Mouse (Mus musculus) left cerebral cortex, postnatal 10 days (tissue): Measurements from ENCODE around the gene Rnd1. TPM values are rescaled to one million over a fixed set of nuclear protein-coding genes. Genes with fewer than 3 reads are reported as not detected.

Source experiments
- DNase-seq, 2 experiments: peaks; one replicate each; pipeline ENCODE4 v3.0.0; 2021 to 2022; ENCODE audit warnings: low spot score in 2 of 2, mixed read lengths in 1 of 2; ENCODE audit errors: extremely low spot score in 1 of 2
- intact Hi-C: fragments of 180-260 bp; cut with DNase I; formaldehyde crosslinking; loops from one replicate; pipeline ENCODE4 v1.15.1; 2025
- total RNA-seq, 2 experiments: library from RNA; stranded (reverse); gene quantifications; 2 replicates each; pipeline ENCODE4 v1.2.3; 2021

Gene Rnd1
- total RNA-seq, 2 experiments from 2014 or later, result 68.6 to 70.1 TPM

GRCm38 (mm10) chr15:98683746-98684145, 6.5 kb upstream of the Rnd1 start:
- intact Hi-C loops, result no loop called here
- no peak for DNase-seq

- DNase-seq, result no peak
- intact Hi-C loops, result no loop called here
Observed at GRCm38 (mm10) chr15:98683177-98683576, 5.9 kb upstream of the Rnd1 start.

GRCm38 (mm10) chr15:98681633-98682032, 4.4 kb upstream of the Rnd1 start:
- no peak for DNase-seq
- intact Hi-C loops, result no loop called here

- DNase-seq, result no peak
- intact Hi-C loops, result no loop called here
Observed at GRCm38 (mm10) chr15:98680660-98681059, 3.4 kb upstream of the Rnd1 start.

- intact Hi-C loops, result no loop called here
- DNase-seq, result no peak
Observed at GRCm38 (mm10) chr15:98677977-98678376, 716 bp upstream of the Rnd1 start.

- intact Hi-C loops, result no loop called here
- DNase-seq, result peak in 1 of 2 experiments; percentile 62
Observed at GRCm38 (mm10) chr15:98676471-98676870, 790 bp downstream of the Rnd1 start.

GRCm38 (mm10) chr15:98675634-98676250, 1.5 kb downstream of the Rnd1 start:
- DNase-seq, result no peak
- intact Hi-C loops, result no loop called here

- no peak for DNase-seq
- intact Hi-C loops, result no loop called here
Observed at GRCm38 (mm10) chr15:98674994-98675545, 2.2 kb downstream of the Rnd1 start.

- DNase-seq, result peak; percentile 63 to 75
- intact Hi-C loops, result no loop called here
Observed at GRCm38 (mm10) chr15:98674284-98674993, 2.8 kb downstream of the Rnd1 start.

- no peak for DNase-seq
- intact Hi-C loops, result no loop called here
Observed at GRCm38 (mm10) chr15:98673732-98674131, 3.5 kb downstream of the Rnd1 start.

GRCm38 (mm10) chr15:98672592-98672991, 4.7 kb downstream of the Rnd1 start:
- intact Hi-C loops, result no loop called here

GRCm38 (mm10) chr15:98664042-98664907, 13.0 kb downstream of the Rnd1 start:
- DNase-seq, result no peak
- intact Hi-C loops, result loop anchor here (2.0 to 5.0 kb wide), 2 partner anchors 35 to 128 kb away; no protein-coding TSS in a partner anchor

More at GRCm38 (mm10) chr15:98672592-98672991, 4.7 kb downstream of the Rnd1 start:
- no peak for DNase-seq

GRCm38 (mm10) chr15:98662567-98663545, 14.4 kb downstream of the Rnd1 start, which contains the start of gene Ddx23:
TSS of gene Ddx23 (minus strand) at chr15:98662894.
- intact Hi-C loops, result loop anchor here (5.0 kb wide), 1 partner anchor 129 kb away; no protein-coding TSS in a partner anchor

GRCm38 (mm10) chr15:98662198-98662566, 15.1 kb downstream of the Rnd1 start:
- intact Hi-C loops, result loop anchor here (5.0 kb wide), 1 partner anchor 130 kb away; no protein-coding TSS in a partner anchor
- DNase-seq, result no peak

More at GRCm38 (mm10) chr15:98662567-98663545, 14.4 kb downstream of the Rnd1 start, which contains the start of gene Ddx23:
- DNase-seq, result peak; percentile 95 to 97

GRCm38 (mm10) chr15:98656982-98657751, 20.1 kb downstream of the Rnd1 start:
- intact Hi-C loops, result no loop called here
- no peak for DNase-seq

GRCm38 (mm10) chr15:98652174-98652573, 25.1 kb downstream of the Rnd1 start:
- intact Hi-C loops, result no loop called here

GRCm38 (mm10) chr15:98651431-98651830, 25.8 kb downstream of the Rnd1 start:
- intact Hi-C loops, result no loop called here

More at GRCm38 (mm10) chr15:98652174-98652573, 25.1 kb downstream of the Rnd1 start:
- no peak for DNase-seq

More at GRCm38 (mm10) chr15:98651431-98651830, 25.8 kb downstream of the Rnd1 start:
- DNase-seq, result no peak
